Mouse (Mus musculus) forebrain, embryonic 14.5 days (tissue): ENCODE measurements around the gene Mthfd1l. TPM values are rescaled to one million over a fixed set of nuclear protein-coding genes. Genes with fewer than 3 reads are reported as not detected.

Source experiments
- ATAC-seq: fragments of 200-750 bp; cut with Nextera tagmentation; 2 replicates; pipeline ENCODE4 v1.8.0; 2017; ENCODE audit warnings: mild to moderate bottlenecking, moderate library complexity
- DNase-seq: peaks from one replicate; pipeline ENCODE4 v3.0.0-alpha.2; 2015; ENCODE audit warnings: low spot score
- H3K27ac ChIP-seq: fragments of 300-500 bp; sonication (generic); 2 replicates; pipeline ENCODE4 v1.5.1; 2014; ENCODE audit warnings: low read depth, mild to moderate bottlenecking, control low read depth, low read length, moderate library complexity
- H3K27me3 ChIP-seq: fragments of 300-500 bp; sonication (generic); replicated peaks from 2 replicates; pipeline ENCODE4 v1.6.1; 2014; ENCODE audit warnings: low read length, control low read depth, mixed read lengths; ENCODE audit not compliant: control insufficient read depth, insufficient read depth
- H3K36me3 ChIP-seq: fragments of 300-500 bp; sonication (generic); 2 replicates; pipeline ENCODE4 v1.6.1; 2014; ENCODE audit warnings: low read length, control low read depth; ENCODE audit not compliant: control insufficient read depth, insufficient read depth
- H3K4me1 ChIP-seq: fragments of 300-500 bp; sonication (generic); 2 replicates; pipeline ENCODE4 v1.6.1; 2014; ENCODE audit warnings: antibody characterized with exemption, low read length, control low read depth; ENCODE audit not compliant: control insufficient read depth, insufficient read depth
- H3K4me2 ChIP-seq: fragments of 300-500 bp; sonication (generic); 2 replicates; pipeline ENCODE4 v1.6.1; 2014; ENCODE audit warnings: mild to moderate bottlenecking, control low read depth, low read length
- H3K4me3 ChIP-seq: fragments of 300-500 bp; sonication (generic); 2 replicates; pipeline ENCODE4 v1.5.1; 2014; ENCODE audit warnings: low read depth, low read length, control low read depth
- H3K9ac ChIP-seq: fragments of 300-500 bp; sonication (generic); 2 replicates; pipeline ENCODE4 v1.6.1; 2014; ENCODE audit warnings: mild to moderate bottlenecking, low read length, control low read depth, moderate library complexity
- H3K9me3 ChIP-seq: fragments of 300-500 bp; sonication (generic); replicated peaks from 2 replicates; pipeline ENCODE4 v1.6.1; 2016; ENCODE audit warnings: low read length, control low read depth, mixed read lengths; ENCODE audit not compliant: control insufficient read depth
- WGBS: fragments of 180-500 bp; shearing (Covaris S2); extraction: QIAGEN DNeasy Blood & Tissue Kit; methylation state at CpG from one replicate; pipeline ENCODE4 v1.1.7; 2014; 5-methylcytosine and 5-hydroxymethylcytosine counted together
- polyA plus RNA-seq: library from polyadenylated mRNA; unstranded; fragments of >200 nt; fragmentation: Nextera tagmentation; extraction: Ambion mirVana; gene quantifications from 2 replicates; pipeline ENCODE4 v1.2.1, GENCODE M21; 2014

Gene Mthfd1l
- polyA plus RNA-seq, 1 experiment from 2014 or later = 3.9 TPM

DNA sequence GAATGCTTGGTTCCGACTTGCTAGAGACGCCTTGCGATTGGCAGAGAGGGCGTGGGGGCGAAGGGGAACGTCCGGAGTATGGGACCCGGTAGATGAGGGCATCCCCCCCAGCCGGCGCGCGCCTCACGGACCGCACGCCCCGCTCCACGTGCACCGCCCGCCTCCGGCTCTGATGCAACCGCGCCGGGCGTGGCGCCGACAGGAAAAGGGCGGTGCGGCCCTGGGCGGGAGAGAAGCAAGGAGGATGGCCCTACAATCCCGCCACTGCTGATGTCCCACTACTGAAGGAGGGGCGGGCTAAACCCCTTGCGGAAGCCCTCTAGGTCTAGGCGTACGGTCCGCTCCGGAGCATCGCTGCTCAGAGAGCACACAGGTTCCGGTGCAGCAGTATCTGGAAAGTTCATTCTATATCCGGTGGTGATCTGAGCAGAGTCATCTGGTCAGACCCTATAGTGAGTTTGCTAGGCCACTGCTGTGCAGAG lies 712 bp downstream of the Mthfd1l start:
- H3K4me2 ChIP-seq = peak overlapping the region; percentile 97
- H3K9me3 ChIP-seq = no peaks in the 10 kb centered on the region
- H3K4me3 ChIP-seq = peak overlapping the region; percentile 69
- DNase-seq (peak; percentile 78), ATAC-seq (peak; percentile 93)
- peak overlapping the region; percentile 80 for H3K27ac ChIP-seq
- no peaks in the 10 kb centered on the region for H3K4me1 ChIP-seq
- H3K36me3 ChIP-seq = no peaks in the 10 kb centered on the region
- H3K9ac ChIP-seq = peak overlapping the region; percentile 77
- WGBS = under 1% methylated on average over 39 of the region's 39 CpGs
- no peaks in the 10 kb centered on the region for H3K27me3 ChIP-seq

- Histone ChIP-seq H3K27ac (no peak overlapping the region), H3K4me2 (peak overlapping the region; percentile 12; the same call in 1 of the 2 replicates), H3K36me3 (no peaks in the 10 kb centered on the region), H3K27me3 (no peaks in the 10 kb centered on the region), H3K9me3 (no peaks in the 10 kb centered on the region), H3K4me3 (no peak overlapping the region), H3K9ac (no peak overlapping the region), H3K4me1 (no peaks in the 10 kb centered on the region)
- DNase-seq (no peak), ATAC-seq (no peak)
- WGBS = 75% methylated on average over 3 of the region's 3 CpGs
These were observed 1.5 kb downstream of the Mthfd1l start for GRCm38 (mm10) chr10:3974380-3974779.

DNA sequence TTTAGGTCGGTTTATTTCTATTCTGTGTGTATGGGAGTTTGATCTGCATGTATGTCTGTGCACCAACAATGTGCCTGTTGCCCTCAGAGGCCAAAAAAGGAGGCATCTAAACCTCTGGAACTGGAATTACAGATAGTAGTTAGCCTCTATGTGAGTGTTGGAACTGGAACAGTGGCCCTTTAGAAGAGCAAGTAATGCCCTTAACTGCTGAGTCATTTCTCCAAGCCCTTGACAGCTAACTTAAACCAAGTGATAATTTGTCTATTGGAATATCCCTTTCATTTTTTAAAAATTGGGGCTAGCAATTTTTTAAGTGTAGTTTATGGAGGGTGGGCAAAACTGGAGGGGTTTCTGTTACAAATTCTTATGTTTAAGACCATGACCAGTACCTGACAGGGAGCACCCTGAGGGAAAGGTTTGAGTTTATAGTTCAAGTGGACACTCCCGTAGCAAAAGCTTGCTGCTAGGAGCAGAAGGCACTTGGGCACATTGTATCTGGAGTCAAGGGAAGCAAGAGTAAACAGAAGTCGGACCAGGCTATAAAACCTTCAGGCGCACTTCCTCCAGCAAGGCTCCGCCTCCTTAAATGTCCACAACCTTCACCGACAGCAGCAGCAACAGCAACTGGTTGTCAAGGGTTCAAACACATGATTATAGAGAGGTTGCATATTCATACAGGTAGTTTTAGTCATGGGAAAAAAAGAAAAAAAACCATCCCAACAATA lies 3.1 kb downstream of the Mthfd1l start:
- no peak overlapping the region for H3K27ac ChIP-seq
- H3K27me3 ChIP-seq = no peaks in the 10 kb centered on the region
- no peak overlapping the region for H3K4me2 ChIP-seq
- H3K36me3 ChIP-seq = no peaks in the 10 kb centered on the region
- 84% methylated on average over 6 of the region's 6 CpGs for WGBS
- ATAC-seq = no peak
- H3K4me3 ChIP-seq = no peak overlapping the region
- no peak for DNase-seq
- no peaks in the 10 kb centered on the region for H3K4me1 ChIP-seq
- no peaks in the 10 kb centered on the region for H3K9me3 ChIP-seq
- H3K9ac ChIP-seq = no peak overlapping the region

- Histone ChIP-seq H3K27ac (no peak overlapping the region), H3K9me3 (no peaks in the 10 kb centered on the region), H3K9ac (no peak overlapping the region), H3K4me3 (no peak overlapping the region), H3K27me3 (no peaks in the 10 kb centered on the region), H3K4me1 (no peaks in the 10 kb centered on the region), H3K36me3 (no peaks in the 10 kb centered on the region), H3K4me2 (no peak overlapping the region)
- 88% methylated on average over 4 of the region's 4 CpGs for WGBS
- no peak for ATAC-seq
- DNase-seq = no peak
These were observed 3.7 kb downstream of the Mthfd1l start for GRCm38 (mm10) chr10:3976623-3977010.

- H3K9ac ChIP-seq = no peak overlapping the region
- WGBS = 85% methylated on average over 3 of the region's 3 CpGs
- no peaks in the 10 kb centered on the region for H3K27me3 ChIP-seq
- no peaks in the 10 kb centered on the region for H3K9me3 ChIP-seq
- DNase-seq (no peak), ATAC-seq (no peak)
- H3K27ac ChIP-seq = no peak overlapping the region
- H3K36me3 ChIP-seq = no peaks in the 10 kb centered on the region
- H3K4me1 ChIP-seq = no peaks in the 10 kb centered on the region
- no peak overlapping the region for H3K4me2 ChIP-seq
- no peak overlapping the region for H3K4me3 ChIP-seq
These were observed 5.4 kb downstream of the Mthfd1l start for GRCm38 (mm10) chr10:3978326-3978725.

- Histone ChIP-seq H3K4me1 (no peaks in the 10 kb centered on the region), H3K27me3 (no peaks in the 10 kb centered on the region), H3K9ac (no peak overlapping the region), H3K27ac (no peak overlapping the region), H3K36me3 (no peaks in the 10 kb centered on the region), H3K4me3 (no peak overlapping the region), H3K9me3 (no peaks in the 10 kb centered on the region), H3K4me2 (no peak overlapping the region)
- DNase-seq (no peak), ATAC-seq (no peak)
- 94% methylated on average over 5 of the region's 5 CpGs for WGBS
These were observed 6.0 kb downstream of the Mthfd1l start for GRCm38 (mm10) chr10:3978792-3979488.

DNA sequence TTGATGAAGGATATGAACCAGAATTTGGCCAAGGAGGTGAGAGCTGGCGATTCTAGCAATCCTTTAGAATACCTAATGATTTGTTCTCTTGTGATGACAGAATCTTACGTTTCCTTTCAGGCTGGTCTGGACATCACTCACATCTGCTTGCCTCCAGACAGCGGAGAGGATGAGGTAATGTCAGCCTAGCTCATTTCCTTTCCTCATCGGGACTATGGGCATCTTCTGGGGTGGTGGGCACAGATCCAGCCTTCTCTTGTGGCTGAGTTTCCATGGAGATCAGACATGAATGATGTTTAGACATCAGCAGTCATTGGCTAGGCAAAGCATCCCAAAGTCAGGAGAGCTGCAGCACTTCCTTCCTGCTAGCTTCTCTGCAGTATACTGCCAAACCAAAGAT lies 7.3 kb downstream of the Mthfd1l start:
- Histone ChIP-seq H3K27ac (no peak overlapping the region), H3K27me3 (no peaks in the 10 kb centered on the region), H3K4me1 (no peaks in the 10 kb centered on the region), H3K9ac (no peak overlapping the region), H3K4me2 (no peak overlapping the region), H3K4me3 (no peak overlapping the region), H3K36me3 (no peaks in the 10 kb centered on the region), H3K9me3 (no peaks in the 10 kb centered on the region)
- no peak for ATAC-seq
- WGBS = 83% methylated on average over 4 of the region's 4 CpGs
- DNase-seq = no peak

DNA sequence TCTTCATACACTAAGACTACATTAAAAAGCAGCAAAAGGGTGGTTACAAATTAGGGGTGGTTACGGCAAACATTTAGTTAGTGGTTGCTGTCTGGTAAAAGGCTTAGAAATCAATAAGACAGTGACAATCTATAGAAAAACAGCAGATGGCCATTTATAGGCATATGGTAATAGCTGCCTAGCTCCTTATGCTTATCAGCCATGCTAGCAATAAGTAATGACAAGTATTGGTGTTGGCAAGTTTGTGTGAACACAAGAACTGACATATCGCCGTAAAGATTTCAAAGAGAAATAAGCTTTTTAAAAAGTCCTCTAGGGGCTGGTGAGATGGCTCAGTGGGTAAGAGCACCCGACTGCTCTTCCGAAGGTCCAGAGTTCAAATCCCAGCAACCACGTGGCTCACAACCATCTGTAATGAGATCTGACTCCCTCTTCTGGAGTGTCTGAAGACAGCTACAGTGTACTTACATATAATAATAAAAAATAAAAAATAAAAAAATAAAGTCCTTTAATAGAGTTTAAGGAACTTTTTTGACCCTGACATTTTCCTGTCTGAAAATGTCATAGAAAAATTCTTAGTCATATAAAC lies 17.5 kb downstream of the Mthfd1l start:
- H3K4me3 ChIP-seq = no peak overlapping the region
- DNase-seq (peak; percentile 51), ATAC-seq (peak; percentile 63; the same call in 1 of the 2 replicates)
- 0 out of 2 replicates have a peak, but pooled peaks cover 5% of the 10 kb centered on the region for H3K36me3 ChIP-seq
- H3K9ac ChIP-seq = no peak overlapping the region
- no peak overlapping the region for H3K4me2 ChIP-seq
- no peak overlapping the region for H3K27ac ChIP-seq
- 90% methylated on average over 6 of the region's 6 CpGs for WGBS
- H3K9me3 ChIP-seq = no peaks in the 10 kb centered on the region
- H3K4me1 ChIP-seq = no peaks in the 10 kb centered on the region
- H3K27me3 ChIP-seq = no peaks in the 10 kb centered on the region
